Mouse (Mus musculus) heart, adult 2 months (tissue): ENCODE data around the gene Gm15737. TPM values are rescaled to one million over a fixed set of nuclear protein-coding genes. Genes with fewer than 3 reads are reported as not detected.
A peak's percentile ranks its signal among the peaks of the same experiment; 100 is the strongest.

ENCODE experiments used
- DNase-seq, 2 experiments: peaks; one replicate each; pipeline ENCODE4 v3.0.0; 2021
- H3K27ac ChIP-seq: fragments of 200-600 bp; 2 replicates; pipeline ENCODE4 v1.8.1; 2022
- H3K27me3 ChIP-seq: fragments of 200-500 bp; 2 replicates; pipeline ENCODE4 v1.6.1; 2012; ENCODE audit warnings: mild to moderate bottlenecking, low read length, inconsistent platforms, mixed read lengths; ENCODE audit not compliant: control insufficient read depth, insufficient read depth
- H3K36me3 ChIP-seq: fragments of 200-500 bp; 2 replicates; pipeline ENCODE4 v1.6.1; 2012; ENCODE audit warnings: low read length, inconsistent platforms; ENCODE audit not compliant: control insufficient read depth, insufficient read depth
- H3K4me1 ChIP-seq: fragments of 200-500 bp; 2 replicates; pipeline ENCODE4 v1.6.1; 2011; ENCODE audit warnings: low read length; ENCODE audit not compliant: control insufficient read depth, insufficient read depth
- H3K4me3 ChIP-seq: fragments of 200-600 bp; 2 replicates; pipeline ENCODE4 v1.8.1; 2022
- H3K79me2 ChIP-seq: fragments of 200-500 bp; replicated peaks from 2 replicates; pipeline ENCODE4 v1.6.1; 2012; ENCODE audit warnings: mild to moderate bottlenecking, inconsistent platforms, low read length, moderate library complexity, mixed read lengths; ENCODE audit not compliant: control insufficient read depth, insufficient read depth
- H3K9ac ChIP-seq: fragments of 200-500 bp; 2 replicates; pipeline ENCODE4 v1.6.1; 2012; ENCODE audit warnings: low read depth, mild to moderate bottlenecking, control low read depth, inconsistent platforms, low read length, mixed read lengths
- CTCF ChIP-seq: fragments of 200-600 bp; IDR thresholded peaks from 2 replicates; pipeline ENCODE4 v1.8.1; 2022; ENCODE audit warnings: antibody characterized with exemption, mild to moderate bottlenecking, moderate library complexity
- EP300 ChIP-seq: fragments of 200-500 bp; IDR thresholded peaks from 2 replicates; pipeline ENCODE4 v1.6.1; 2011; ENCODE audit warnings: low read depth, low read length, control low read depth; ENCODE audit not compliant: insufficient read depth
- POLR2A ChIP-seq: fragments of 200-500 bp; IDR thresholded peaks from 2 replicates; pipeline ENCODE4 v1.6.1; 2011; ENCODE audit warnings: mild to moderate bottlenecking, low read depth, low read length, control low read depth; ENCODE audit not compliant: insufficient read depth
- WGBS: fragments of 180-500 bp; shearing (Covaris S2); methylation state at CpG from one replicate; pipeline ENCODE4 v1.1.7; 2018; 5-methylcytosine and 5-hydroxymethylcytosine counted together
- intact Hi-C: fragments of 180-260 bp; cut with DNase I; formaldehyde crosslinking; loops from one replicate; pipeline ENCODE4 v1.15.1; 2025
- polyA plus RNA-seq: library from polyadenylated mRNA; depleted of rRNA; stranded (reverse); fragments of >200 nt; gene quantifications from 2 replicates; pipeline ENCODE4 v1.2.3, GENCODE M21; 2012
- total RNA-seq, 2 experiments: library from RNA; stranded (reverse); gene quantifications; 2 replicates each; pipeline ENCODE4 v1.2.3; 2021

Gene Gm15737
- total and polyA plus RNA-seq, 3 experiments: 0.12 to 0.52 (median 0.36) TPM

GRCm38 (mm10) chr6:92849208-92849607, 19.9 kb upstream of the Gm15737 start:
- intact Hi-C loops: no loop called here
- peak overlapping the region; percentile 78 for H3K27ac ChIP-seq
- TF ChIP-seq POLR2A: no peak
- 0 out of 2 replicates have a peak, but pooled peaks have one; percentile 37 for TF ChIP-seq EP300
- TF ChIP-seq CTCF: no peak

DNA sequence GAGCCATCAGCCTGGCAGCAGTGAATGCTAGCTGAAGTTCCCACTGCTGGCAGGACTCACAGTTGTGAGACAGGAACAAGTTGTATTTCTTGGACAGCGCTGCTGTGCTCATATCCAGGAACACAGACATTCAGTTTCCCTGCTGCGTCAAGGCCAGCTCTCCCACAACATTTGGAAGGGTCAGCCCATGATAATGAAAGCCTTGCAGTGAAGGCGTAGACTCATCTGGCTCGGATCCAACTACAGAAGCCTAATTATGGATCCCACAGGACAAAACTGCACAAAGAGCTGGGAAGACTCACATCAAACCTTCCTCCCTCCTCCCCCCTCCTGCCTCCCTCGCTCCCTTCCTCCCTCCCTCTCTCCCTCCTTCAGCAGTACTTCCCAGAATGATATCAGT, 18.9 kb upstream of the Gm15737 start:
- Histone ChIP-seq H3K27ac (peak overlapping the region; percentile 78), H3K4me3 (no peak overlapping the region), H3K4me1 (peaks cover 15% of the 10 kb centered on the region), H3K79me2 (no peaks in the 10 kb centered on the region), H3K9ac (no peak overlapping the region), H3K36me3 (peaks cover 31% of the 10 kb centered on the region), H3K27me3 (no peaks in the 10 kb centered on the region)
- intact Hi-C loops: loop anchor here (1.0 kb wide), 1 partner anchor 19 kb away; the partner anchor contains the start of gene Gm15737
- peak; percentile 76 to 90 for DNase-seq
- peak; percentile 41 for TF ChIP-seq POLR2A
- TF ChIP-seq CTCF: no peak
- TF ChIP-seq EP300: peak; percentile 99
- 4% methylated on average over 5 of the region's 5 CpGs for WGBS

More at GRCm38 (mm10) chr6:92849208-92849607, 19.9 kb upstream of the Gm15737 start:
- H3K79me2 ChIP-seq: no peaks in the 10 kb centered on the region
- peaks cover 15% of the 10 kb centered on the region for H3K4me1 ChIP-seq
- WGBS: 69% methylated on average over 9 of the region's 9 CpGs
- no peak overlapping the region for H3K4me3 ChIP-seq
- H3K9ac ChIP-seq: no peak overlapping the region
- DNase-seq: peak; percentile 23 to 41
- H3K36me3 ChIP-seq: peaks cover 31% of the 10 kb centered on the region
- no peaks in the 10 kb centered on the region for H3K27me3 ChIP-seq

GRCm38 (mm10) chr6:92854873-92855272, 14.3 kb upstream of the Gm15737 start:
- no peak overlapping the region for H3K9ac ChIP-seq
- no peak overlapping the region for H3K27ac ChIP-seq
- H3K4me3 ChIP-seq: no peak overlapping the region
- no peak for DNase-seq
- TF ChIP-seq CTCF (no peak), POLR2A (no peak), EP300 (no peak)
- H3K27me3 ChIP-seq: no peaks in the 10 kb centered on the region
- 88% methylated on average over 4 of the region's 4 CpGs for WGBS
- H3K36me3 ChIP-seq: peaks cover 28% of the 10 kb centered on the region
- peaks cover 9% of the 10 kb centered on the region for H3K4me1 ChIP-seq
- H3K79me2 ChIP-seq: no peaks in the 10 kb centered on the region
- intact Hi-C loops: no loop called here

DNA sequence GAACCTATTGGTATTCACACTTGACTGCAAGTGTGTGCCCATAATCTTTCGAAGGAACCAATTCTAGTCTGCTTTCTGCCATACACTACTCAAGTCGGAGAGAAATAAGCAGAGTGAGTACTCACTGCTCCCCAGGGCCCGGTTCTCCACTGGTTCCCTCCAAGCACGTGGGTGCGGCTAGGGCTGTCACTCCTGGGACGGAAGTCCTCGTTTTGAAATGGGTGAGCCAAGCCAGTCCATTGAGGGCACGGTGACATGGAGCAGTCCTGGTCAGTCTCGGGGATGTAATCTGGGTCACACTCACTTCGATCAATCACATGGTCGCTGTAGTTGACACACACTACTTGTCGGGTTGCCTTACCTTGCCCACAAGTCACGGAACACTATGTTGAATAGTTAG, 11.4 kb upstream of the Gm15737 start:
- 85% methylated on average over 13 of the region's 13 CpGs for WGBS

DNA sequence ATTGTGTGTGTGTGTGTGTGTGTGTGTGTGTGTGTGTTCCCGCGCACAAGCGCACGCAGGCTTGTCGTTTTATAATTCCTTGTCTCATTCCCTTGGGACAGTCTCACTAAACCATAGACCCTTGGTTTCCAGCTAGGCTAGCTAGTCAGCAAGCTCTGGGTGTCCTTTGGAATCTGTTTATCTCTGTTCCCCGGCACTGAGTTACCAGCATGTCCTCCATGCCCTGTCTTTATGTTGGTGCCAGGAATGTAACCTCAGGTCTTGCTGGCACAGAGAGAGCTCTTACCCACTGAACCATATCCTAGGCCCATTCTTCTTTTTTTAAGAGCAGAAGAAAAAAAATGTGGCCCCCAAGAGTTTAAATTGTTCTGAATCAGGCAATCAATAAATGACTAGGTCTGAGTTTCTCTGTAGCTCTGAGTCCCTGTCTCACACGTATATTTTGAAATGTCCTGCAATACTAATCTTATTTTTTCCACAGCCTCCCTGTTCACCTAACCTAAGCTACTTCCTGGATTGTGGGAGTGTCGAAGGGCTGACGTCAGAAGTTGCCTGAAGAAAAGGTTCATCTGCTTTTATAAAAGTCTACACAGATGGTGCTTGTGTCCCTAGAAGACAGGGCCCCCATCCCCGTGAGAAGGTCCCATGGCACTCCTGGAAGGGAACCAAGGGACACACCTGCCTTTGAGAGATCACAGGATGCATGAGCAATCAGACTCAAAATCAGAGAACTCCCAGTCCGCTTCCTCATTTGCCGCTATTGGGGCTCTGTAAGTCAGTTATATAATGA, 10.2 kb upstream of the Gm15737 start:
- no peak overlapping the region for H3K4me3 ChIP-seq
- peak overlapping the region; percentile 50 for H3K27ac ChIP-seq
- H3K36me3 ChIP-seq: peaks cover 19% of the 10 kb centered on the region
- 55% methylated on average over 12 of the region's 12 CpGs for whole genome bisulfite sequencing
- no peak for TF ChIP-seq CTCF
- no peak for TF ChIP-seq POLR2A
- TF ChIP-seq EP300: no peak
- no peaks in the 10 kb centered on the region for H3K79me2 ChIP-seq
- DNase-seq: peak; percentile 17 to 40
- no peak overlapping the region for H3K9ac ChIP-seq
- intact Hi-C loops: no loop called here
- peaks cover 6% of the 10 kb centered on the region for H3K4me1 ChIP-seq
- H3K27me3 ChIP-seq: no peaks in the 10 kb centered on the region

More for the DNA sequence above, 11.4 kb upstream of the Gm15737 start:
- no peak for DNase-seq
- H3K79me2 ChIP-seq: no peaks in the 10 kb centered on the region
- no peak overlapping the region for H3K4me3 ChIP-seq
- intact Hi-C loops: no loop called here
- H3K36me3 ChIP-seq: peaks cover 24% of the 10 kb centered on the region
- no peaks in the 10 kb centered on the region for H3K27me3 ChIP-seq
- no peak for TF ChIP-seq POLR2A
- TF ChIP-seq EP300: no peak
- no peak for TF ChIP-seq CTCF
- H3K27ac ChIP-seq: no peak overlapping the region
- H3K9ac ChIP-seq: no peak overlapping the region
- peaks cover 6% of the 10 kb centered on the region for H3K4me1 ChIP-seq

DNA sequence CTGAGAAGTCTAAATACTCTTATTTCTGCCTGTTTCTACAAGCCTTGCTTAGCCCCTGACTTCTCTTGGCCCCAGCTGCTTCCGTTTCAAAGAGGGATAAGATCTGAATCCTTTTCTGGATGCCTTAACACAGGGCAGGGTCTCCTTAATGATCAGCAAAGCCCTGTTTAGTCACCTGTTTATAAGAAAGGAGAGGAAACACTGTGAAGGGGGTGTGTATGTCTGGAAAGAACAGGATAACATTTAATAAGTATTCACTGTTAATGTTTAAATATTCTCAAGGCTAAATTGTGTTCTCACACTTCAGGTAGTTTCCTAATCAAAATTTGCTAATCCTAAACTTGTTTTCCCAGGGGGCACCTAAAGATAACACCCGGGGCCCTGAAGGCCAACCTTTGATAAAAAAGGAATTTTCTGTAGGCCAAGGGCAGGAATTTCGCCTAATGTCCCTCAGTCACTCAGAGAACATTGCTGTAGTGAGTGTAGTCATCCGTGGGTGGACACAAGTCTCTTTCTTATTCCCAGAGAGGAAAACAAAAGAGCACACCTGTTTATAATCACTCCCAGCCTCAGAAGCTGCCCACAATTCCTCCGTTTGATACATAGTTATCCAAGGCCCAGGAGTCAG, 8.8 kb upstream of the Gm15737 start:
- Histone ChIP-seq H3K36me3 (peaks cover 19% of the 10 kb centered on the region), H3K9ac (no peak overlapping the region), H3K79me2 (no peaks in the 10 kb centered on the region), H3K27me3 (no peaks in the 10 kb centered on the region), H3K27ac (no peak overlapping the region), H3K4me3 (no peak overlapping the region), H3K4me1 (peaks cover 6% of the 10 kb centered on the region)
- no peak for TF ChIP-seq POLR2A
- WGBS: 54% methylated on average over 5 of the region's 5 CpGs
- intact Hi-C loops: no loop called here
- DNase-seq: no peak
